In the genomic region with DNA sequence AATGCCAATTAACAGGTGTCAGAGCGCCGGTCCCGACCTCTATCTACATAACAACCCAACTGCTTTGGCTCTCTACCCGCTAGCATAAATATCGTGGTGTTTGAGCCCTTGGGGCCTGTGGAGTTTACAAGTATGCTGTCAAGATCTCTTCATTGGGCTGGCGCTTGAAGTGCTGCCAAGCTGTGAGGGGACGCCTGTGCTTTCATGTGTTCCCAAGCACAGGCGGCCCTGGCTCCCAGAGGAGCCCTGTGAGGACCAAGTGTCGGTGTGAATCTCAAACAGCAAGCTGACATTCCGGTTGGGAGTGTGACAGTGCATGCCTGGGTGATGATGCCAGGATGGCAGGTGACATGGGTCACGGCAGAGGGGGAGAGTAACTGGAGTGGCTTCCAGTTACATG, we compare ENCODE assay signal across 10 mouse cellular contexts.
A peak's percentile ranks its signal among the peaks of the same experiment; 100 is the strongest.
DNase-seq lines count a peak whose midpoint lies in the region; ATAC-seq and TF ChIP-seq lines count a peak whose summit lies in the region.
"Had no signal": no experiment of that assay in that cellular context is flagged by ENCODE, and none has a peak within 500 bp of the region (broad histone marks: within the 10 kb centered on the region; RNA-seq: fewer than 3 reads in every experiment).

No protein-coding gene starts in this region.

- intact Hi-C loops in heart, adult 2 months (cut with DNase I): loop anchor here (10.0 kb wide), 1 partner anchor 85 kb away; no protein-coding TSS in a partner anchor

- no peak for TF ChIP-seq POLR2A in heart, adult 2 months (IDR thresholded peaks at IDR 0.05; ENCODE audit: insufficient read depth, low read depth, low read length)

- no peak for TF ChIP-seq EP300 in heart, adult 2 months (IDR thresholded peaks at IDR 0.05; ENCODE audit: insufficient read depth, low read depth, low read length)

- H3K4me1 ChIP-seq in hindbrain, embryonic 15.5 days (replicated peaks): 0 out of 2 replicates have a peak, but pooled peaks cover 7% of the 10 kb centered on the region
- H3K4me1 ChIP-seq in hindbrain, embryonic 12.5 days: peaks cover 5% of the 10 kb centered on the region; the same call in 1 of the 2 replicates
- H3K4me1 ChIP-seq in heart, adult 2 months (ENCODE audit: control insufficient read depth, insufficient read depth, low read length): no peaks in the 10 kb centered on the region; the same call in 1 of the 2 replicates
- 0 out of 2 replicates have a peak, but pooled peaks cover 3% of the 10 kb centered on the region for H3K4me1 ChIP-seq in lung, embryonic 14.5 days (ENCODE audit: insufficient read depth)
- H3K4me1 ChIP-seq: megakaryocyte, embryonic 14.5 days had no signal

- no peak for TF ChIP-seq CTCF in heart, adult 2 months (IDR thresholded peaks at IDR 0.05)
- no peak for TF ChIP-seq CTCF in lung, embryonic 14.5 days (IDR thresholded peaks at IDR 0.05; ENCODE audit: low read depth)

- peak; percentile 74 for DNase-seq in ZHBTc4 (ENCODE audit: low read depth, low spot score)
- DNase-seq in heart, adult 2 months: peak; percentile 35 to 59
- peak; percentile 80 for DNase-seq in lung, embryonic 14.5 days
- no peak for DNase-seq in liver
- no peak for DNase-seq in urinary bladder, postnatal 10 days (ENCODE audit: low spot score)
- DNase-seq: right cerebral cortex, adult 18-20 months had no signal

- 10% methylated on average over 11 of the region's 11 CpGs for WGBS in hindbrain, embryonic 15.5 days
- 14% methylated on average over 11 of the region's 11 CpGs for WGBS in hindbrain, embryonic 12.5 days
- WGBS in heart, adult 2 months: 11% methylated on average over 11 of the region's 11 CpGs
- WGBS in lung, embryonic 14.5 days: 9% methylated on average over 11 of the region's 11 CpGs

- H3K4me2 ChIP-seq in hindbrain, embryonic 15.5 days: no peak overlapping the region
- H3K4me2 ChIP-seq in hindbrain, embryonic 12.5 days (replicated peaks): no peak overlapping the region
- H3K4me2 ChIP-seq in lung, embryonic 14.5 days: no peak overlapping the region

- H3K9ac ChIP-seq in hindbrain, embryonic 15.5 days: no peak overlapping the region
- no peak overlapping the region for H3K9ac ChIP-seq in hindbrain, embryonic 12.5 days
- H3K9ac ChIP-seq in heart, adult 2 months (ENCODE audit: low read depth, low read length): no peak overlapping the region
- H3K9ac ChIP-seq in lung, embryonic 14.5 days: no peak overlapping the region

- no peak overlapping the region for H3K27ac ChIP-seq in hindbrain, embryonic 15.5 days (replicated peaks)
- H3K27ac ChIP-seq in hindbrain, embryonic 12.5 days: no peak overlapping the region
- no peak overlapping the region for H3K27ac ChIP-seq in heart, adult 2 months
- H3K27ac ChIP-seq in lung, embryonic 14.5 days (ENCODE audit: low read depth): no peak overlapping the region

- H3K4me3 ChIP-seq in hindbrain, embryonic 15.5 days: no peak overlapping the region
- H3K4me3 ChIP-seq in hindbrain, embryonic 12.5 days: no peak overlapping the region
- H3K4me3 ChIP-seq in heart, adult 2 months: no peak overlapping the region
- H3K4me3 ChIP-seq in lung, embryonic 14.5 days (ENCODE audit: low read depth, low read length): no peak overlapping the region
- H3K4me3 ChIP-seq: megakaryocyte, embryonic 14.5 days had no signal

- 0 out of 2 replicates have a peak, but pooled peaks cover 3% of the 10 kb centered on the region for H3K27me3 ChIP-seq in hindbrain, embryonic 15.5 days
- H3K27me3 ChIP-seq in hindbrain, embryonic 12.5 days: no peaks in the 10 kb centered on the region
- no peaks in the 10 kb centered on the region for H3K27me3 ChIP-seq in heart, adult 2 months (ENCODE audit: control insufficient read depth, insufficient read depth, low read length)
- H3K27me3 ChIP-seq in lung, embryonic 14.5 days (ENCODE audit: insufficient read depth, low read length): no peaks in the 10 kb centered on the region

- H3K36me3 ChIP-seq in hindbrain, embryonic 15.5 days: no peaks in the 10 kb centered on the region
- H3K36me3 ChIP-seq in hindbrain, embryonic 12.5 days: no peaks in the 10 kb centered on the region
- no peaks in the 10 kb centered on the region for H3K36me3 ChIP-seq in heart, adult 2 months (ENCODE audit: control insufficient read depth, insufficient read depth, low read length)
- no peaks in the 10 kb centered on the region for H3K36me3 ChIP-seq in lung, embryonic 14.5 days (ENCODE audit: insufficient read depth)

- ATAC-seq in hindbrain, embryonic 15.5 days (ENCODE audit: low FRiP score, low read depth): peak; percentile 80
- no peak for ATAC-seq in hindbrain, embryonic 12.5 days (ENCODE audit: low FRiP score)
- ATAC-seq in lung, embryonic 14.5 days (ENCODE audit: insufficient read depth): peak; percentile 83
- no peak for ATAC-seq in cerebellum, adult (ENCODE audit: insufficient number of reproducible peaks, low FRiP score, low TSS enrichment)

- H3K9me3 ChIP-seq in hindbrain, embryonic 15.5 days: no peaks in the 10 kb centered on the region
- no peaks in the 10 kb centered on the region for H3K9me3 ChIP-seq in hindbrain, embryonic 12.5 days (replicated peaks)
- no peaks in the 10 kb centered on the region for H3K9me3 ChIP-seq in lung, embryonic 14.5 days (ENCODE audit: low read depth, low read length)

- H3K79me2 ChIP-seq in heart, adult 2 months (replicated peaks; ENCODE audit: control insufficient read depth, insufficient read depth, low read length): no peaks in the 10 kb centered on the region

Comparison
In these comparisons a context has a peak if more than half of its experiments do, and no peak if none do; other contexts are left out.
1. ATAC-seq: peak in hindbrain, embryonic 15.5 days (single experiment) and lung, embryonic 14.5 days (single experiment); none in hindbrain, embryonic 12.5 days (single experiment) and cerebellum, adult (single experiment).
2. DNase-seq: peak in ZHBTc4 (single experiment), heart, adult 2 months (2 of 2) and lung, embryonic 14.5 days (single experiment); none in liver (single experiment) and urinary bladder, postnatal 10 days (single experiment).